Mouse (Mus musculus): ENCODE measurements around the gene Pitpnb. TPM values are rescaled to one million over a fixed set of nuclear protein-coding genes. Genes with fewer than 3 reads are reported as not detected.

The Pitpnb gene
- polyA plus RNA-seq, 1 experiment from 2014 or later: 133 TPM

GRCm38 (mm10) chr5:111368576-111368975, 38.0 kb downstream of the Pitpnb start:
- Histone ChIP-seq H3K36me3 (replicated peaks; ENCODE audit: control insufficient read depth, insufficient read depth, low read depth, low read length) (peaks cover 8% of the 10 kb centered on the region), H3K9ac (replicated peaks; ENCODE audit: low read length) (no peak overlapping the region), H3K4me3 (ENCODE audit: low read depth, low read length) (no peak overlapping the region), H3K4me1 (ENCODE audit: control insufficient read depth, insufficient read depth, low read length) (no peaks in the 10 kb centered on the region), H3K27me3 (ENCODE audit: control insufficient read depth, insufficient read depth, low read length) (no peaks in the 10 kb centered on the region), H3K9me3 (replicated peaks; ENCODE audit: control insufficient read depth, low read length) (no peaks in the 10 kb centered on the region), H3K27ac (replicated peaks; ENCODE audit: low read depth, low read length) (no peak overlapping the region), H3K4me2 (ENCODE audit: low read depth, low read length) (no peak overlapping the region)
- ATAC-seq (replicated peaks; ENCODE audit: insufficient number of reproducible peaks, low FRiP score, low TSS enrichment, low read depth) (no peak), DNase-seq (ENCODE audit: low spot score) (no peak)
- 83% methylated on average over 5 of the region's 5 CpGs for WGBS

- no peak for ATAC-seq (replicated peaks; ENCODE audit: insufficient number of reproducible peaks, low FRiP score, low TSS enrichment, low read depth)
- H3K27ac ChIP-seq (replicated peaks; ENCODE audit: low read depth, low read length): no peak overlapping the region
- no peaks in the 10 kb centered on the region for H3K9me3 ChIP-seq (replicated peaks; ENCODE audit: control insufficient read depth, low read length)
- no peak for DNase-seq (ENCODE audit: low spot score)
- H3K4me1 ChIP-seq (ENCODE audit: control insufficient read depth, insufficient read depth, low read length): no peaks in the 10 kb centered on the region; the same call in 1 of the 2 replicates
- H3K36me3 ChIP-seq (replicated peaks; ENCODE audit: control insufficient read depth, insufficient read depth, low read depth, low read length): peaks cover 8% of the 10 kb centered on the region
- H3K4me2 ChIP-seq (ENCODE audit: low read depth, low read length): no peak overlapping the region
- no peaks in the 10 kb centered on the region for H3K27me3 ChIP-seq (ENCODE audit: control insufficient read depth, insufficient read depth, low read length)
- H3K9ac ChIP-seq (replicated peaks; ENCODE audit: low read length): no peak overlapping the region
- H3K4me3 ChIP-seq (ENCODE audit: low read depth, low read length): no peak overlapping the region
- WGBS: 79% methylated on average over 4 of the region's 4 CpGs
Observed at GRCm38 (mm10) chr5:111375616-111376015, 45.1 kb downstream of the Pitpnb start.

GRCm38 (mm10) chr5:111376276-111377020, 45.9 kb downstream of the Pitpnb start:
- H3K36me3 ChIP-seq (replicated peaks; ENCODE audit: control insufficient read depth, insufficient read depth, low read depth, low read length): peaks cover 6% of the 10 kb centered on the region
- ATAC-seq (replicated peaks; ENCODE audit: insufficient number of reproducible peaks, low FRiP score, low TSS enrichment, low read depth): no peak
- H3K9me3 ChIP-seq (replicated peaks; ENCODE audit: control insufficient read depth, low read length): no peaks in the 10 kb centered on the region
- WGBS: 77% methylated on average over 24 of the region's 24 CpGs
- peak; percentile 74 for DNase-seq (ENCODE audit: low spot score)
- H3K4me1 ChIP-seq (ENCODE audit: control insufficient read depth, insufficient read depth, low read length): no peaks in the 10 kb centered on the region; the same call in 1 of the 2 replicates
- H3K9ac ChIP-seq (replicated peaks; ENCODE audit: low read length): no peak overlapping the region
- no peak overlapping the region for H3K27ac ChIP-seq (replicated peaks; ENCODE audit: low read depth, low read length)
- no peak overlapping the region for H3K4me2 ChIP-seq (ENCODE audit: low read depth, low read length)
- H3K4me3 ChIP-seq (ENCODE audit: low read depth, low read length): no peak overlapping the region
- H3K27me3 ChIP-seq (ENCODE audit: control insufficient read depth, insufficient read depth, low read length): no peaks in the 10 kb centered on the region

- H3K4me2 ChIP-seq (ENCODE audit: low read depth, low read length): no peak overlapping the region
- ATAC-seq (replicated peaks; ENCODE audit: insufficient number of reproducible peaks, low FRiP score, low TSS enrichment, low read depth) (no peak), DNase-seq (ENCODE audit: low spot score) (peak; percentile 53)
- H3K4me3 ChIP-seq (ENCODE audit: low read depth, low read length): no peak overlapping the region
- WGBS: 61% methylated on average over 7 of the region's 7 CpGs
- no peaks in the 10 kb centered on the region for H3K9me3 ChIP-seq (replicated peaks; ENCODE audit: control insufficient read depth, low read length)
- H3K27ac ChIP-seq (replicated peaks; ENCODE audit: low read depth, low read length): no peak overlapping the region
- H3K4me1 ChIP-seq (ENCODE audit: control insufficient read depth, insufficient read depth, low read length): no peaks in the 10 kb centered on the region; the same call in none of the 2 replicates
- no peak overlapping the region for H3K9ac ChIP-seq (replicated peaks; ENCODE audit: low read length)
- H3K36me3 ChIP-seq (replicated peaks; ENCODE audit: control insufficient read depth, insufficient read depth, low read depth, low read length): no peaks in the 10 kb centered on the region; the same call in 1 of the 2 replicates
- H3K27me3 ChIP-seq (ENCODE audit: control insufficient read depth, insufficient read depth, low read length): no peaks in the 10 kb centered on the region
Observed at GRCm38 (mm10) chr5:111378126-111378993, 47.8 kb downstream of the Pitpnb start.

- no peak for ATAC-seq (replicated peaks; ENCODE audit: insufficient number of reproducible peaks, low FRiP score, low TSS enrichment, low read depth)
Observed at GRCm38 (mm10) chr5:111383335-111383734, 52.8 kb downstream of the Pitpnb start.

GRCm38 (mm10) chr5:111390911-111391310, 60.3 kb downstream of the Pitpnb start:
- no peak for ATAC-seq (replicated peaks; ENCODE audit: insufficient number of reproducible peaks, low FRiP score, low TSS enrichment, low read depth)
- no peaks in the 10 kb centered on the region for H3K27me3 ChIP-seq (ENCODE audit: control insufficient read depth, insufficient read depth, low read length)
- DNase-seq (ENCODE audit: low spot score): no peak
- no peak overlapping the region for H3K4me3 ChIP-seq (ENCODE audit: low read depth, low read length)
- H3K36me3 ChIP-seq (replicated peaks; ENCODE audit: control insufficient read depth, insufficient read depth, low read depth, low read length): peaks cover 8% of the 10 kb centered on the region
- WGBS: 89% methylated on average over 10 of the region's 10 CpGs
- no peak overlapping the region for H3K27ac ChIP-seq (replicated peaks; ENCODE audit: low read depth, low read length)
- H3K9me3 ChIP-seq (replicated peaks; ENCODE audit: control insufficient read depth, low read length): no peaks in the 10 kb centered on the region
- peaks cover 22% of the 10 kb centered on the region for H3K4me1 ChIP-seq (ENCODE audit: control insufficient read depth, insufficient read depth, low read length)
- H3K9ac ChIP-seq (replicated peaks; ENCODE audit: low read length): no peak overlapping the region
- no peak overlapping the region for H3K4me2 ChIP-seq (ENCODE audit: low read depth, low read length)

More at GRCm38 (mm10) chr5:111383335-111383734, 52.8 kb downstream of the Pitpnb start:
- H3K4me2 ChIP-seq (ENCODE audit: low read depth, low read length): no peak overlapping the region
- H3K9me3 ChIP-seq (replicated peaks; ENCODE audit: control insufficient read depth, low read length): no peaks in the 10 kb centered on the region
- no peak for DNase-seq (ENCODE audit: low spot score)
- H3K36me3 ChIP-seq (replicated peaks; ENCODE audit: control insufficient read depth, insufficient read depth, low read depth, low read length): peaks cover 8% of the 10 kb centered on the region
- H3K4me3 ChIP-seq (ENCODE audit: low read depth, low read length): no peak overlapping the region
- no peaks in the 10 kb centered on the region for H3K27me3 ChIP-seq (ENCODE audit: control insufficient read depth, insufficient read depth, low read length)
- 61% methylated on average over 5 of the region's 5 CpGs for WGBS
- H3K27ac ChIP-seq (replicated peaks; ENCODE audit: low read depth, low read length): no peak overlapping the region
- H3K4me1 ChIP-seq (ENCODE audit: control insufficient read depth, insufficient read depth, low read length): no peaks in the 10 kb centered on the region; the same call in none of the 2 replicates
- no peak overlapping the region for H3K9ac ChIP-seq (replicated peaks; ENCODE audit: low read length)

GRCm38 (mm10) chr5:111391485-111391884, 60.9 kb downstream of the Pitpnb start:
- Histone ChIP-seq H3K4me1 (ENCODE audit: control insufficient read depth, insufficient read depth, low read length) (peaks cover 27% of the 10 kb centered on the region), H3K4me3 (ENCODE audit: low read depth, low read length) (no peak overlapping the region), H3K27me3 (ENCODE audit: control insufficient read depth, insufficient read depth, low read length) (no peaks in the 10 kb centered on the region), H3K4me2 (ENCODE audit: low read depth, low read length) (no peak overlapping the region), H3K36me3 (replicated peaks; ENCODE audit: control insufficient read depth, insufficient read depth, low read depth, low read length) (peaks cover 6% of the 10 kb centered on the region), H3K9ac (replicated peaks; ENCODE audit: low read length) (no peak overlapping the region), H3K27ac (replicated peaks; ENCODE audit: low read depth, low read length) (no peak overlapping the region), H3K9me3 (replicated peaks; ENCODE audit: control insufficient read depth, low read length) (no peaks in the 10 kb centered on the region)
- ATAC-seq (replicated peaks; ENCODE audit: insufficient number of reproducible peaks, low FRiP score, low TSS enrichment, low read depth) (no peak), DNase-seq (ENCODE audit: low spot score) (no peak)
- 86% methylated on average over 6 of the region's 6 CpGs for WGBS

Data from embryonic facial prominence, embryonic 11.5 days (tissue).